Mouse (Mus musculus) hematopoietic stem cell, adult 5-6 weeks (primary cell): Measurements from ENCODE around the gene Adsl. TPM values are rescaled to one million over a fixed set of nuclear protein-coding genes. Genes with fewer than 3 reads are reported as not detected.

ENCODE experiments used
- ATAC-seq, 2 experiments: fragments of 125-278 bp in 1 of 2; replicated peaks in 1 of 2; 2 replicates each; pipeline ENCODE4 v1.8.0; 2016 to 2017; ENCODE audit warnings: inconsistent platforms in 2 of 2, mild to moderate bottlenecking in 2 of 2, moderate number of reproducible peaks in 2 of 2, low read depth in 1 of 2, moderate TSS enrichment in 1 of 2; ENCODE audit not compliant: low FRiP score in 2 of 2, poor library complexity in 2 of 2, severe bottlenecking in 2 of 2, insufficient read depth in 1 of 2, low TSS enrichment in 1 of 2
- total RNA-seq: library from RNA; stranded (forward); fragments of 172-1452, 232-1000 nt; gene quantifications from 2 replicates; pipeline ENCODE4 v1.2.3, GENCODE M21; 2017

Gene Adsl
- total RNA-seq, 1 experiment from 2014 or later, result 167 TPM

DNA sequence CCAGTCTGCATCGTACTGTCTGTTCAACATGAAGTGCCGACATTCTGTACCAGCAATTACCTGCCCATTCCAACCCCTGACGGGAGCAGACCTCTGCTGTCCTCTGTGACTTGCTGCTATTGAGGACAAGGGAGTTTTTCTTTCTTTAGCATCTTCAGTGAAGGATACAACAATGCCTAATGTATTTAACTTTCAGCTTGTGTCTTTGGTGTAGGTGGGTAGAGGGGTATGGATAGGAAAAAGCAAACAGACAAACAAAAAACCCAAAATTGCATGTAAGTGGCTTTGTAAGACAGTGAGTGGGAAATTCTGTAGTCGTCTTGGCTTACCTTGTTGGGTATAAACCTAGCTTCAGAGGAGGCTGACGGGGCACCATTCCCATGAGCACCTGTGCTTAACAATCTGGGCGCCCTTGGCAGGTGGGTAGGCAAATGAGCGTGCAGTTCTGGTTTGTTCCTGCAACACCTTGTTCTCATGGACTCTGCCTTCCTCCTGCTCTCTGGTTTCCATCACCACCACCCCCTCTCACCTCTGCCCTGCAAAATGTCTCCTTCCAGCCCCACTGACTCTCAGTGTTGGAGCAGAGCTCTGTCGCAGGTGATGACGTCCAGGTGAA lies 16.8 kb upstream of the Adsl start:
- no peak for ATAC-seq

DNA sequence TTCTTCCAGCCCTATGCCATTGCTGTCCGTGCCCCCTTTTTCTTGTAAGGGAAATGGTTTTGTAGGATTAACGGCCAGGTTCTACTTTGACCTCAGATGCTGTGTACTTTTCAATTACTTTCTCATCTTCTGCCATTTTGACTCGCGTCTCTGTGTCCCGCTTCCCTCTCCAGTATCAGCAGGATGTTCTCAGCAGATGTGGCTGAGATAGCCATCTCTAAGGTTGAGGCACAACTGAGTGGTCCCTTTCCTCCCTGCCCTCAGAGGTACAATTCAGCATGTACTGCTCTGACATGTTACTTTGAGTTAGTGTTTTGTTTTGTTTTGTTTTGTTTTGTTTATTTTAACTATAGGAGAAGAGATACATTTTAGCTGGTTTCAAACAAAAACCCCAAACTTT lies 13.4 kb upstream of the Adsl start:
- no peak for ATAC-seq

DNA sequence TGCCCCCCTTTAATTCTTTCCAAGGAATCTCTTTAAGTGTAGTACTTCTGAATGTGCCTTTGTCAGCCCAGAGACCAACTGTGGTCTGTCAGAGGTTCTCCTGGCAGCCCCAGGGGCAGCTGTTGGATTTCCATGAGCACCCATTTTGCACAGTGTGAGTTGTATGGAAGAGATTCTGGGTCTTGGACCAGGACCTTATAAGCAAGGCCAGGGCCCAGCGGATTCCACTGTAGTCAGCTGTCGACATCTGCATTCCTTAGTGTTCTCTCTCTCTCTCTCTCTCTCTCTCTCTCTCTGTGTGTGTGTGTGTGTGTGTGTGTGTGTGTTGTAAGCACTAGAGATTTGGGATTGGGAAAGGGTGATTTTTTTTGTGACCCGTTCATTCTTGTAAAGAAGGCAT lies 11.6 kb upstream of the Adsl start:
- no peak for ATAC-seq

DNA sequence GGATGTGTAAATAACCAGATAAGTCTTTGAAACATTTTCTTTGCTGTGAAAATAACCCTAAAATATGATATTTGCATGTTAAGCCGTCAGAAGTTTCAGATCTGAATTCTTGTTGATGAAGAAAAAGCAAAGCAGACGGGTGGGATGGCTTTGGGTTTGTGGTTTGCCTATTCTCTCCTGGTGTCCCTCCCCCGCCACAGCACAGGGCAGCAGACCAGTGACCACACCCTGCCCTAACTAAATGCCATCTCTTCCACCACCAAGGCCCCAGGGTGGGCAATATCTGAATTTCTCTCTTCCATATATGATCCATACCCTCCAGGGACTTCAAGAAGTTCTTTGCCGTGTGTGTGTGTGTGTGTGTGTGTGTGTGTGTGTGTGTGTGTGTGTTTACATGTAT lies 9.7 kb upstream of the Adsl start:
- no peak for ATAC-seq

DNA sequence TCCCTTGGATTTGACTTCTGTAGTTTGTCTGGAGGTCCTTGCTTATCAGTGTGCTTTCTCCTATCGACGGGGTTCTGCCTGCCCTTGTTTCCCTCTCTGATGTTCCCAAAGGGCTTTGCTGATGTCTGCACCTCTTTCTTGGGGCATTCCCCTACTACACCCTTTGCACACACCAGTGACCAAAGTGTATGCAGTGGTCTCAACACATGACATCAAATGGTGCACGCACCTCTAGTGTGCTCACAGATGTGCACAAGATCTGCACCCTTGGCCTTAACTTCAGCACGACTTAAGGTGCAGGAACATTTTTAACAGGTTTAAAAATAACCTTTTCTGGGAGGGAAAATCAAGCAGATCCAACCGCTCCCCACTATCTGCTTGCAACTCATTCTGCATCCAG lies 8.9 kb upstream of the Adsl start:
- no peak for ATAC-seq

DNA sequence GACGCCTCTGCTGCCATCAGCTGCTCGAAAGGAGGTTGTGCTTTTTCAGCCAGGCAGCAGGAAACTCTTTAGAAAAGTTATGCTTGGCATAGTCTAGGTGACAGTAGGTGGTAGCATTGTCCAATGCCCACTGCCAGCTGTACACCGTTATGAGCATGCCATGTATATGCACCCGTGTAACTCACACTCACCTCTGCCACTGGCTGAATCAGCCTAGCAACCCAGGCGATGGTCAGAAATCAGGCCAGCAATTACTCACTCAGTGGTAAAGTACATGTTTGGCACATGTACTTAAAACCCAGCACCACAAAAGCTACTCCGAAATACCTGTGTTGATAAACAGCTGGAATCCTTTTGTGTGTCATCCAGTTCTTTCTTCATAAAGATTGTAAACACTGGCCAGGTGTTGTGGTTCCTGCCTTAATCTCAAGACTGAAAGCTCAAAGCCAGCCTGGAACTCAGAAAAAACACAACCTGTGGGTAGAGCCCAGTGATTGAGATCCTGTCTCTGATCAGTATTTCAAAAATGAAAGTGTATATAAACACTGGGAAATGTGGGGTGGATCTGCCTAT lies 6.7 kb upstream of the Adsl start:
- ATAC-seq, result no peak

DNA sequence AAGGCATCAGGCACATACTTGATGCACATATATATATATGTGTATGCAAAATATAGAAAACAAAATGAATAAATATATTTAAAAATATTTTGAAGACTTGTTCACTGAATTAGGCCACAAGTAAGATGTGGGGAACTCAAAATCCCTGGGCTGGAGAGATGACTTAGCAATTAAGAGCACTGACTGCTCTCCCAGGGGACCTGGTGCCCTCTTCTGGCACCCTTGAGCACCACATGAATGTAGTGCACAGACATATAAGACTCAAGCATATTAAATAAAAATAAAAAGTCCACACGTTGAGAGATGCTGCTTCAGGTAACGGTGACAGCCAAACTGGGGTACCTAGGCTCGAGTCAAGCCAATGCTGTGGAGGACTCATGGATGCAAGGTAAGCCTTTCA lies 2.4 kb upstream of the Adsl start:
- ATAC-seq, result peak; percentile 48 to 67; a peak in 1 of 4 replicates

DNA sequence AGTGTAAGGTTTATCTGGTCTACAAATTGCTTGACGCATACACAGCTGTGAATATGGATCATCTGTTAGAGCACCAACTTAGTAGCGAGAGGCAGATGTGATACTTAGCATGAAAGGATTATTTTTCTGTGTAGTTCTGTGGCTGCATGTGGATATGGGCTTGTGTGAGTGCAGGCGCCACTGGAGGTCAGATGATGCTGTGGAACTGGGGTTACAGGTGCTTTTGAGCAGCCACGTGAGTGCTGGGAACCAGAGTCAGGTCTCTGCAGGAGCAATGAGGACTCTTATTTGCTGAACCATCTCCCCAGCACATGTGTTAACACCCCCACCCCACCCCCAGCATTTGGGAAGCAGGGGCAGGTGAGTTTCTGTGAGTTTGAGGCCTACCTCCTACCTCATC lies 1.1 kb downstream of the Adsl start:
- ATAC-seq, result no peak

DNA sequence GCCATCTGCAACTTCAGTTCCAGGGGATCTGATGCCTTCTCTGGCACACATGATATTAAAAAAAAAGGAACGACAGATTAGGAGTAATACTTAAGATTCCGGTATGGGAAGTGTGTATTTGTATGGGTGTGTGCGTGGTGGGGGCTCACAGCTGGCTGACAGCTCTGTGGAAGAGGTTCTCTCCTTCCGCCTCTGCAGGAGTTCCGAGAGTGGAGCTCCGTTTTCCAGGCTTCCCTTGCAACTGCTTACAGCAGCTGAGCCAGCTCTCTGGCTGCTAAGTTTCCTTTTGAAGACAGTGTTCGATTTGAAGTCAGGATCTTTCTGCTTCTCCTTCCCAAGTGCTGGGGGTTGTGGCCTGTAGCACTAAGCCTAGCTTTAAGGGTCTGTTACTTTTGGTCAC lies 1.8 kb downstream of the Adsl start:
- ATAC-seq, result no peak

DNA sequence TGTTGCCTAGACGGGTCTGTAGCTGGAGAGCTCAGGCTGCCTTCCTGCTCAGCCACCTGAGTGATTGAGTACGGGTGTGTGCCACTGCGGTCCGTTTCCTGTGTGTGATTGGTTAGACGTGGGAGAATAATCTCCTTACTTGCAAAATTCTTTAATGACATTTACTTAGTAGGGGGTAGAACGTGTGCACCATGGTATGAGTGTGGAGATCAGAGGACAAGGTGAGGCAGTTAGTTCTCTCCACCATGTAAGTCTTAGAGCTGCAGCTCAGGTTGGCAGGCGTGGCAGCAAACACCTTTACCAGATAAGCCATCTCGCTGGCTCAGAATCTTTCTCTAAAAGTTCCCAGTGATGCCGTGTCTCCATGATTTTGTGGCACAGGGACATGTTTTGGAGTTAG lies 5.7 kb downstream of the Adsl start:
- no peak for ATAC-seq

DNA sequence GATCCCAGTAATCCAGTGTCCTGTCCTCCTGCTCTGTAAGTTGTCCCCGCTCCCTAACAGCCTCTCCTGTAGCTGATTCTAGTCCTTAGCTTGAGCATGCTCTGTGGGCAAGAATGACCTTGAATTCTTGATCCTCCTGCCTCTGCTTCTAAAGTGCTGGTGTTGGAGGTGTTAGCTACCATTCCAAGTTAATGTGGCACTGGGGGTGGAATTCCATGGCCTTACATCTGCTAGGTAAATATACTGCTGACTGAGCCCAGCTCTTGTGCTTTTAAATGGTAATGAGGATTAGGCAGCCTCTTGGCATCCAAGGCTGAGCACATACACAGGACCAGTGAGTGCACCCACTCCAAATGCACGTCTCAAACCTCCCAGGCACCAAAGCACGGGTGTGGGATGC lies 6.6 kb downstream of the Adsl start:
- ATAC-seq, result no peak

DNA sequence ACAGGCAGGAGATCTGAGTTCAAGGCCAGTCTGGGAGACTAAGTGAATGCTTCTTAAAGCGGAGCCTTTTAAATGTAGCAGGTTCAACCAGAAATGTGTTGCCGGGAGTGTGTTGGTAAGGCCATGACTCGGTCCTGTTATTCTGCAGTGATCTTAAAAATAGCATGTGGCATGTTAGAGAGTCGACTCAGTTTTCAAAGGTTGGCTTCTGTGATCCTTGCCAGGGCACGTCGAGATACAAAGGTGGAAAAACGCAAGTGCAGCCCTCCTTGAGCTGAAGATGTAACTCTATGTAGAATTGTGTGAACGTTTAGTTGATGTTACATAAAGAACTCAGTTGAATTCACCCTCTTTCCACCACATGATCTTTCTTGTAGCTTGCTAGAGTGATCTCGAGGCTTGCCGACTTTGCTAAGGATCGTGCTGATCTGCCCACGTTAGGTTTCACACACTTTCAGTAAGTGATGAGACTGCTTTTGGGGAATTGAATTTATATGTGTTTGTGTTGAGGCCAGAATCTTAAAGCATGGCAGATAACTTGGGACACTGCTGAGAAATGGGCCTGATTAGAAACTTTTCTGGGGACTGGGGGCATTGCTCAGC lies 7.6 kb downstream of the Adsl start:
- no peak for ATAC-seq

DNA sequence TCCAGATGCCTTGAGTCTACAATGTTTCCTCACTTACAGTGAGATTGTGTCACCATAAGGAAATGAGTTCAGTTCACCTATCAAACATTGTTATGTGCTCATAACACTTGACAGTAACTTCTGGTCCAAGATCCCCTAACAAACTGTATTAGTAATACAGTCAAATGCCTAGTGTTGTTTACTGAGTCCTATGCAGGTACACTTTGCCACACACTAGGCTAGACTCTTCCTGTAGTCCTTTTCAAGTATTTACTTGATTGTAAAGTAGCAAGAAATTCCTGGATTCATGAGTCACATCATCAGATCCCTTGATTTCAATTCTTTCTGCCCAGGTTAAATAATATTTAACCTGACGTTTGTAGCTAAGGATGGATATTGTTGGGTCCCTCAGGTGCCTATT lies 21.1 kb downstream of the Adsl start:
- ATAC-seq, result no peak

DNA sequence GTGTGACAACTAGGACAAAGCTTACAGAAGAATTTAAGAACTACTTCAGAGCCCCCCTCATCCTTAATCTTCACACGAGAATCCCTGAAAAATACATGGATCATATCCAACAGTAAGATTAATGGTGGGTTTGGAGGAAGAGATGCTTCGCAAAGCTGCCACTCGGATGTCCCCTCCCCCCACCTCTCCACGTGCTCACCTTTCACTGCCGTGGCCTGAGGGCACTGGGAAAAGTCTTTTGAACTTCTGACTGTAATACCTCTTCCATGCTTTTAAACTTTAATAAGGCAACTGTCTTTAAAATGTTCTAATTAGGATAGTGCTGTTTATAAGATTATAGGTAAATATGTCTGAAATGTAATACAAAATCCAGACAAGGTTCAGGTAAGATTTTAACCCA lies 26.0 kb downstream of the Adsl start:
- ATAC-seq, result no peak

DNA sequence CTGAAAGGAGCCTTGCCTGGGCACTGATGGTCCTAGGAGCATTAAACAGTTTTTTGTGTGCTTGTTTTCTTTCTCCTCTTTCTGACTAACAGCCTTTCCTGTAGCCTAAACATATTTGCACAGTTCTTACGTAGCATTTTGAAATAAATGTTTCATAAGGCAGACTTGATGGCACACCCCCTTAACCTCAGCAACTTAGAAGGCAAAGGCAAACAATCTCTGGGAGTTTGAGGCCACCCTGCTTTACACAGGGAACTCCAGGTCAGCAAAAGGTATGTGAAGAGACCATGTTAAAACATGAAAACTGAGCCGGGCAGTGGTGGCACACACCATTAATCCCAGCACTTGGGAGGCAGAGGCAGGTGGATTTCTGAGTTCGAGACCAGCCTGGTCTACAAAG lies 27.4 kb downstream of the Adsl start:
- ATAC-seq, result no peak

DNA sequence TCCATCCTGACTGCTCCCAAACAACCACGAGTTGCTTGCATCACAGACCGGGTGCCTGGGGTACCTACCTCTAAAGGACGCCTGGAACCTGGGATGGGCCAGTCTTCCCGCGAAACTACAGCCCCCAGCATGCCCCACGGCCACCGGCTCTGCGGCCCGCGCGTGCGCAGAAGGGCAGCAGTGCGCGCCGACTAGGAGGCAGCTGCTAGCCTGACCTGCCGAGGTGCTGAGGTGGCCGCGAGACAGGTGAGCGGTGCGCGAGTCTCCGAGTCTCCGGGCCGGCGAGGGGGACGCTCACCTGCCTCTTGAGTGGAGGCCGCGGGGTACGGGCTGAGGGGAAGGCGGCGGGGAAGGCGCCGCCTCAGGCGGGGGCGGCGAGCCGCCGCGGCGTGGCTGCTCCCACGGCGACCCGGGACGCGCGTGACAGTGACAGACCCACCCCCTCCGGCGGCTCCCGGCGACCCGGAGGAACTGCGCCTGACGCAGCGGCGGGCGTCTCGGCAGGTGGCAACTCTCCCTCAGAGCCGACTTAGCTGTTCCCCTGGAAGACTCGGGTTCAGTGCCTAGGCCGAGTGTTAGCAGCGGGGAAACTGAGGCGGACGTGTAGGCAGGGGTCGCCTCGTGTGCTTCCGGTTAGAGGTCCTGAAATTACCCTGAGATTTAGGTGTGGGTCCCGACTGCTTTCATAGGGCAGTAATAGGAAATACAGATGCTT lies 29.5 kb downstream of the Adsl start, which contains the start of gene Sgsm3:
Gene Sgsm3, plus strand, starts transcription at position 146 of the 715 bp plus-strand sequence.
- ATAC-seq, result peak; percentile 65 to 89

DNA sequence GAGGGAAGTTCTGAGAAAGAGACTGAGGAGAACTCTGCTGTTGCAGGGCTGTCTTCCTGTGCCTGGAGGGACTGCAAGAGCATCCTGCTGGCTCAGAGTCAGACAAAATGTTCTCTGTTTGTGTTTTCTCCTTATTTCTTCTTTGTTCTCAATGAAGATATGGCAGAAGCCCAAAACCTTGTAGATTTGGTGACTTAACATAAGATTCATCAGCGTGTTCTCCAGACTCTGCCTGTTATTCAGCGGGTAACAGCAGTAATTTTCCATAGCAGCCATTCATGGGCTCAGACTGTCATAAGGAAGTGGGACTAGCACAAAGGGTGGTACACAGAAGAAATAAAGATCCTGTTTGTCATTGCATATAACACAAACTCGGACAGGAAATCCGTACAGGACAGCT lies 31.3 kb downstream of the Adsl start:
- no peak for ATAC-seq

DNA sequence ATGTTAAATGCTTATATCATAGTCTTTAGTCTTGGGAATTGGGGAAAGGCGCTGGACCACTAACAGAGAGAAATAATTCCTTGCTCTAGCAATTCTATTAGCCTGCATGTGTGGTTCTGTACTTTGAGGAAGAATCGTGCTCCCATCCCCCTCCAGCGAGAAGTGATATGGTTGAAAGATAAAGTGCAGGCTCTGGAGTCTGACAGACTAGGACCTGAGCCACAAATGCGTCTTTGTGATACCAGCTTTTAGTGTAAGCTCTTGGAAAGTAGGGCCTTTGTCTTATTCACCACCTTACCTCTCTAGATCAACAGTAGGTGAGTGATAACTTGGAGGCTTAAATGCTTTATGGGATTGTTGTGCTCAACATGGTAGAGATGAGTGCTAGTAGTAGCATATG lies 32.9 kb downstream of the Adsl start:
- no peak for ATAC-seq
